Mouse (Mus musculus) brain, embryonic 14.5 days (tissue): Measurements from ENCODE around the gene Cars2.

Experiments used
- CTCF ChIP-seq: fragments of 200-500 bp; IDR thresholded peaks from 2 replicates; pipeline ENCODE4 v1.5.1; 2012; ENCODE audit warnings: inconsistent platforms, mild to moderate bottlenecking, moderate library complexity, borderline replicate concordance; ENCODE audit not compliant: insufficient read depth, insufficient read length; ENCODE audit errors: extremely low read depth
- POLR2A ChIP-seq: fragments of 200-500 bp; IDR thresholded peaks from 2 replicates; pipeline ENCODE4 v1.6.1; 2012; ENCODE audit warnings: mild to moderate bottlenecking, inconsistent platforms, borderline replicate concordance; ENCODE audit not compliant: poor library complexity, insufficient read depth, insufficient read length, severe bottlenecking; ENCODE audit errors: extremely low read depth

- TF ChIP-seq CTCF (no peak), POLR2A (no peak)
Measured at GRCm38 (mm10) chr8:11592296-11592695, 41.7 kb upstream of the Cars2 start.
